Mouse (Mus musculus): ENCODE measurements around the gene Uba1.

The Uba1 gene

GRCm38 (mm10) chrX:20728681-20729080 is 70.6 kb downstream of the Uba1 start:
- DNase-seq (ENCODE audit: low read depth, low spot score), result no peak

GRCm38 (mm10) chrX:20730048-20730447 is 71.9 kb downstream of the Uba1 start:
- DNase-seq (ENCODE audit: low read depth, low spot score), result peak; percentile 13

Measured in CD4-positive, CD25-positive, alpha-beta regulatory T cell, adult 2 months (primary cell).